Mouse (Mus musculus) G1E-ER4 (cell line): Measurements from ENCODE around the gene Rnase12. TPM values are rescaled to one million over a fixed set of nuclear protein-coding genes. Genes with fewer than 3 reads are reported as not detected.

ENCODE experiments used
- GATA1 ChIP-seq: IDR thresholded peaks from one replicate; pipeline ENCODE4 v1.8.0; 2012; ENCODE audit warnings: low read length, inconsistent platforms
- polyA plus RNA-seq: library from polyadenylated mRNA; stranded (reverse); fragments of >175 nt; gene quantifications from 2 replicates; pipeline ENCODE4 v1.2.3, GENCODE M21; 2012

Rnase12 gene
- not detected in 2 replicates for polyA plus RNA-seq

DNA sequence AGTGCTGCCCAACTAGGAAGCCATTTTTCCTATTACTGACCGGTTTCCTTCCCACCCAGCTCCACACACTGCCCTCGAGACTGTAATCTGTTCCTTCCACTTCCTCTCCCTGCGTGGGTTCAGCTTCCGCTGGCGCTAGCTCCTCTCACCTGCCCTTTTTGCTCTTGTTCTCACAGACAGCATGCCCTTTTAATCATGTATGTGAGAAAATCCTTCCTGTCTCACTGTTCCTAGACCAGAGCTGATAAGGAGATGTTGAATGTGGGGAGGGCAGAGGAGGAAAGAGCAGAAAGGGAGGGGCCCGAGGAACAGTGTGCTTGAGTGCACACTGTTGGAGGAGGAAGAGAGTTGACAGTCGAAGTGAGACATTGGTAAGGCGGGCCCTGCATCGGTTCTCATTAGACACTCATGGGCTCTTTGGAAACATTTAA lies at the start of gene Rnase12:
Gene Rnase12, minus strand, starts transcription at position 261 of the 431 bp plus-strand sequence.
- no peak for TF ChIP-seq GATA1

DNA sequence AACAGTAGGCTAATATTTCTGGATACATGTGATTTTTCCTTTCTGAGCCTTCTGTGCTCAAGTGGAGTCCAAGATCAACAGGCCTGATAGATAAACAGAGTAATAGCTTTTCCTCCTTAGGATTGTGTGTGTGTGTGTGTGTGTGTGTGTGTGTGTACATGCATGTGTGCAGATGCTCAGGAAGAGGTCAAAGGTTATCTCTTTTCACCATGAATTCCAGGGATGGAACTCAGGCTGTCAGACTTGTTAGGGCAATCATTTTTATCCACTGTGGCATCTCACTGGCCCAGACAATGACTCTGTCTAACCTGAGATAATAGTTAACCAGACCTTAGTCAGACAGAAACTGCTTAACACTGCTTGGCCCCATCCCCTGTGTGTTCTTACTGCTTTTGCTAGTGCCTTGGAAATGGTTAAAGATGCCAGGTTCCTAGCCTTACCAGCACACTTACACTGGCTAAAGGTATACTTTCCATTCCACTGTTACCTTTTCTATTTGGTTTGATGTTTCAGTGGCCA lies 49.0 kb upstream of the Rnase12 start:
- TF ChIP-seq GATA1, result no peak

DNA sequence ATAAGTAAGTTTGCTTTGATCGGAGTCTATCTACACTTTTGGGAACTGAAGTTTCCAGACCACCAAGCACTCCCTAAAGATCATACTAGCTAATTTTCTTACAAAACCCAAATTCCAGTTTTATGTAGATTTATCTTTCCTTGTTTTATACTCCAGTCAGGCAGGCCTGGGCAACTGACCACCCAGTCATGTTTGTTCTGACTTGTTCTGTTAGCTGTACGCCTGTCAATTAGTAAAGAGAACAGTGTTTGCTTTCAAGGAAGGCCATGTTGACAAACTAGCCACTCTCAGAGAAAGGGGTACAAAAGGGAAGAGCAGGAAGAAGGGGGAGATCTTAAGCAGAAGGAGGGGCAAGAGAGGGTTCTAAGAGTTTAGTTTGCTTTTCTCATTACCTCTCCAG lies 46.9 kb upstream of the Rnase12 start:
- TF ChIP-seq GATA1, result no peak

DNA sequence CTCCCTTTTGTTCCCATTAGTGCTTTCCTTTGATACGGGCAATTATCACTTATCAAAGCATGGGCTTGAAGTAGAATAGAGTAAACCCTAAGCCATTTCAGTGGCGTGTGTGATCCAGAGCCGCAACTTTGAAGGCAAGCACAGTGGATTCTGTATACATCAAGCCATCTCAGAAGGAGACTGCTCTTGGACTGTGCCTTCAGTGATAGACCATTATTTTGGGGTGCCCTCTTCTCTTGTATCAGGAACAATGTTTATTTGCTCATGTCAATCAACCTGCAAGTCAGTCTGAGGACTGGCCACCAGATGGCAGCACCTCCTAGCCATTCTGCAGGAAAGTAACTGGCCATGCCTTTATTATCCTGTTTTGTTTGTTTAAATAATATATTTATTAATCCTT lies 45.8 kb upstream of the Rnase12 start:
- TF ChIP-seq GATA1, result no peak

DNA sequence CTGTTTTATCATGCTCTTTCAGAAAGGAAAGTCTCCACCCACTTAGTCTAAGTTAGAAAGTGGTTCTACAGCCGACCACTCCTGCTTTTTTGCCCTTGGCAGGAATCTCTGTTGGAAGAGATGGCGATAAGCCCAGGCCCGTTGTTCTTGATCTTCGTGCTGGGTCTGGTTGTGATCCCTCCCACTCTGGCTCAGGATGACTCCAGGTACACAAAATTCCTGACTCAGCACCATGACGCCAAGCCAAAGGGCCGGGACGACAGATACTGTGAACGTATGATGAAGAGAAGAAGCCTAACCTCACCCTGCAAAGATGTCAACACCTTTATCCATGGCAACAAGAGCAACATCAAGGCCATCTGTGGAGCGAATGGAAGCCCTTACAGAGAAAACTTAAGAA lies 43.8 kb upstream of the Rnase12 start:
- TF ChIP-seq GATA1, result no peak

DNA sequence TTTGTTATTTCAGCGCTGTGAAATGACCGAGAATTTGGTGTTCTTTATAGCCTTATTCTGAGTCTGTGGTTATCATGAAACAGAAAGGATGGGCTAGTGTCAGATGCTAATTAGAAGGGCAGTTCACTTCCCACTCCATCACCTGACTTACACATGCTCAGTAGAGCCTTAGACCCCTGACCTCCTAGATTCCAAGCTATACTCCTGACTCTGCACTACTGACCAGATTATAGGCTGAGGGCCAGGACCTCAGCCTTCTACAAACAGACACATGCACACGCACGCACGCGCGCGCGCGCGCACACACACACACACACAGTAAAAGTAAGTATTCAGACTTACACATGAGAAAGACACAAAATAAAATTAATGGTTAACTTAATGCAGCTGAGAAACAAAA lies 41.5 kb upstream of the Rnase12 start:
- no peak for TF ChIP-seq GATA1

DNA sequence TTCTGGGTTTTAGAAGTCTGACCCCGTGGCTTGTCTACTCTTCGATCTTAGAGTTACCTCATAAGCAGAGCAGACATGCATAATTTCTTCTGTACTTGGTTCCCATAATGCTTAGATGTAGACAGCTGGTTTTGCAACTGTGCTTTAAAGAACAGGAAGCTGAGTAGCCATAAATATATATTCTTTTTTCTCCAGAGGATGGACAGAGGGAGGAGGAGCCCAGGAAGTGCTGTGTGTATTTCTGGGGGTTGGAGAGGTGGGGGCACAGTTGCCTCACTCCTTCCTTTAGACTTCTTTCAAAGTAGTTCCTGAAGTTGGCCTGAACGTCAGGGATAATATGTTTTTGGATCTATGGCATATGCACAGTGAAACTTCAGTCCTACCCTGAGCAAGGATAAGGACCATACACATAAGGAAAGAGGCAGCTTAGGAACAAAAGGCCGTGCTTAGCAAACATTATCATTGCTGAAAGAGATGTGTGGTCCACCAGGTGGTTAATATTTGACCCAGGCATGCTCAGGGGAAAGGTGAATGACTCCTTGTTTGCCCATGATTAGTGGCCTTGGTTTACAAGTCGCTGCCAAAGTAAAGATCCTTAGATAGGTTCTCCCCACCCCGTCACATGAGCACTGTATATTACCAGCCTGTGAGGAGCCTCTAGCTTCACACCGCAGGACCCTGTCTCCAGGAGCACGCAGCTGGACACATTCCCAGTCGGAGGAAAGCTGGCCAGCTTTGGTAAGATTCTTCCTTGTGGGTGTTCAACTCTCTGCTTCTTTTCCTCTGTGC lies 38.5 kb upstream of the Rnase12 start:
- no peak for TF ChIP-seq GATA1

DNA sequence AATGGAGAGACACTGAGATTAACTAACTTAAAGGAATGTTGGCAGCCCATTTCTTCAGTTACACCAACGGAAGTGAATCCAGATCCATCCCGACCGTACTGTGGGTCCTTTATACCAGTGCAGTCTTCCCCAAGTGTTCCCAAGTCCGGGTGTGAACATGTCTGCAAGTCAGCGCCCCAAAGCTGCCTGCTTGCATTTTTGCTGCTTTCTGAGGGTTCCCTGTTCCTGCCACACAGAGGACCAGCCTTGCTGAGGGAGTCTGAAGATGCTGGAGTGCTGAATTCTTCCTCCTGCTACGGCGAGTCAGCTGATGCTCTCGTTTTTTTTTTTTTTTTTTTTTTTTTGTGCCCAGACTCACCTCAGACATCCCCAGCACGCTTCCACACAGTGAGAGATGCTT lies 37.5 kb upstream of the Rnase12 start:
- no peak for TF ChIP-seq GATA1

DNA sequence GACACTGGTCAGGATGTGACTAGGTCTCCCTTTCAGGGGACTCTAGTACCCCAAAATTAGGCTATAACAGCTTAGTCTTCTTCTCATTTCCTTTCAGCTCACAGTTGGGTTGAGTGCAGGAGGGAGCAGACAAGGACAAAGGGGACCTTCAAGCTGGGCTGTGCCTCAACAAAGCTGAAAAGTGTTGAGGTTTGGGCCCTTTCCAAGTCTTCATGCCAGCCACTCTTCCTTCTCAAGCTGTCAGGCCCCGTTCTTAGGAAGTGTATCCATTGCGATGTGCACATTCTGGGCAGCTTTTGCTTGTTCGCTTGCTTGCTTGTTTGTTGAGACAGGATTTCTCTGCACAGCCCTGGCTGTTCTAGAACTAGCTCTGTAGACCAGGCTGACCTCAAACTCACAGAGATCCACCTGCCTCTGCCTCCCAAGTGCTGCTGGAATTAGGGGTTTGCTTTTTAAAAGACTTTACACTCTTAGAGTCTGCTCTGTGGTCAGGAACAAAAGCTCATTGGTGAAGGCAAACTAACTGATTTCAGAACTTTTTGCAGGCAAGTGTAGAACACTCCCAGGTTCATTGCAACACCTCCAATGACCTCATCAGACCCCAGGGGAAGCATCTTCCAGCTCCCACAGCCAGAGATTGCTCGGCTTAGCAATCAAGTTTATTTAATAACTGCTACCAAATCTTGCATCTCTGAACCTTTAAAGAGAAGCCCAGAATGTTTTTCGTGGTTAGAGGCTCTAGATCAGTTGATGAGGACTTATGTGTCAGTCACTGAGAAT lies 36.8 kb upstream of the Rnase12 start:
- no peak for TF ChIP-seq GATA1

DNA sequence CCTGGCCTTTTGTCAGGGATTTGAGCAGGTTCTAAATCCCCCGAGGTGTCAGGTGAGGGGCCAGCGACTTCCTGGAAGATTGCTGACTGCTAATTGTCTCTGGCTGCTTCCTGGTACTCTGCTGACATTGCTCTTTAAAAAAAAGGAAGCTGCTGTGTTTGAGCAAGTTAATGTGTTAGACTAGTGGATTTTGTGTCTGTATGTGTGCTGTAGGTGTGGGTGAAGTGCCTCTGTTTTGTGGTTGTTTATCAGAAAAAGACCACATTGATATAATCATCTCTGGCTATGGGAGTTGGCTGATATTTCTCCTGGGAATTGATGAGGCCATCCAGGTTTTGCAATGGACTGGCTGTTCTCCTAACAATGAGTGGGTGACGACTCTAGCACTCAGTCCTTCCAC lies 36.0 kb upstream of the Rnase12 start:
- TF ChIP-seq GATA1, result no peak

DNA sequence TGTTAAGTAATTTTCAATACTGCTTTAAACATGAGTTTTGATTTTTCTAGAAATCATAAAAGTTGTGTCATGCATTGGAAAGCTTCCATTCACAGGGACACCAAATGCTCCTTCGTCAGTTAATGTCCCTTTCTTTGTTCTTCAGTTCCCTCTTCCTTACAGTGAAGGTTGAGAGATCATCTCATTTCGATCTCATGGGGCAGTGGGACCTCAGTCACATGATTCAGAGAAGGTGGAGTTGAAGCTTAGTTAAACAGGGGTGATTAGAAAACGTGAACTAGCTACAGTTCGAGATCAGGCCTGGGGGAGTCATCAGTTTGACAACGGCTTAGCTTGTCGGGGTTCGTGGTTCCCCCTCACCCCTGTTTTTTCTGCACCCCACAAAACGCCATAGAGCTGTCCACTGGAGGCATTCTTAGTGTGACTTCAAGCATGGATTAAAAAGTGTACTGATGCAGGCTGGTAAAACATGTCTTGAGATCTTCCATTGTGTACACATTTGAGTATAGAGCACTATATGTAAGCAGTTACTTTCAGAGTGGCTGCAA lies 34.7 kb upstream of the Rnase12 start:
- no peak for TF ChIP-seq GATA1

DNA sequence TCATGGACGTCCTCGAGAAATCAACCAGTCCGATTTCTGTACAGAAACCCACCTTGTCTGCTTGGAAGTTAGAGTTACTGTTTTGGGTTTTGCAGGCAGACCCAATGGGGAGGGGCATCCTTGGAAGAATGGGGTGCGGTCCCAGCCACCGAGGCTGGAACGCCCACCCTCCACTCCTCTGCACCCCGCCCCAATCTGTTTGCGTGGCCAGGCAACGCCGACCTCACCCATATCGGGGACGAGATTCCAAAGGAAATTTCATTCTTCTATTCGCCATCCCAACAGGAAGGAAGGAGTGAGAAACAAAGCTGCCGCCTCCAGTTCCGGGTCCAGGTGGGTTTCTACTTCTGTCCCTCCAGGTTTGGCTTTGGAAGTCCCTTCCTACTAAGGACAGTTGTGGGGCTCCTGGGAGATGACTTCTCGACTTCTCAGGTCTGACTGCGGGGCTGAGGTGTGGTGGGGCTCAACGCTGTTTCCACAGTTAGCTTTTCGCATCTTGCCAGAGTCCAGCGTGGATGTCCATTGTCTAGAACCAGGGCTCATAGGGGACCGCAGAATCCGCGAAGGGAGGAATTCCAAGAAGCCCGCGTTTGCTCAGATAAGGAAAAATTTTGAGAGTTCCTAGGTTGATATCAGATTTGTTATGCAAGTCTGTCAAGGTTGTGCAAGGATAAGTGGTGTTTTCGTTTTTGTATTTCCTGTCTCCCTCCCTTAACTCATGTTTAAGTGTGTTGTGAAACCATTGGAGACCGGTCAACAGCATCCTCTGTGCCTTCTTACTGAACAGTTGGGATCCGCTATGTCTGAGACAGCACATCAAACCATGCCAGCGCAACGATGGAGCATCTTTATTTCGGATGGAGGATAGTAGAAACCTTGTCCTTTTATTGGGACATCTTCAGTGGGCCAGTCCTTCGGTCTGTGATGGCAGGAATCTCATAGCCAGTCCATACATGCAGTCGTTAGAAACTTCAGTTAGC lies 33.8 kb upstream of the Rnase12 start, which contains the start of the genes Rnase4 and Ang:
Gene Rnase4, plus strand, starts transcription at position 157 of the 980 bp plus-strand sequence.
Gene Ang, plus strand, starts transcription at position 230 of the 980 bp plus-strand sequence.
- TF ChIP-seq GATA1, result no peak

DNA sequence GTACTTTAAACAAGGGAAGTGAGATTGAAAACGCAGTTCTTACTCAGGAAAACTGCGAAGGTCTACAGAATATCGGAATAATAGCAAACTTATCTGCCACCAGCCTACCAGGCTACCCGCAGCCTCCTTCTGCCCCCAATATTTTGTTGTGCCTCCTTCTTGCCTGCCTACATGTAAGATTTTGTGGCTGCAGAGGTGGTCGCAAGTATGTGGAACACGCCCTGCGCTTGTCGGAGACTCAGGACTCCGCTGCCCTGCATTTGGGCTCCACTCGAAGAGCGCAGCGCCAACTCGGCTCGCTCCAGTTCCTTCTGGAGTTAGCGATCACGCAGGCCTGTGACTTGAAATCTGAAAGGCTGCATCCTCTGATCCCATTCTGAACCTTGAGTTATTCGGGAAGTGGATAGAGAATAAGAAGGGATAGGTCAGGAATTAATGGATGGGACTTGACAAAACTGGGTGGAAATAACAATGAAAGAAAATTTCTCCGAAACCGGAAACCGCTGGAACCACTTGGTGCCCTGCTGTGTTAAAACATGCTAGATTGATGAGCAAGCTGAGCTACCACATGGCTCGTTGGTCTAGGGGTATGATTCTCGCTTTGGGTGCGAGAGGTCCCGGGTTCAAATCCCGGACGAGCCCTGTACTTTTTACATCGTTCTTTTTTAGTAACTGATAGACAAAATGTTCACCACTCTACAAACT lies 32.8 kb upstream of the Rnase12 start:
- no peak for TF ChIP-seq GATA1

DNA sequence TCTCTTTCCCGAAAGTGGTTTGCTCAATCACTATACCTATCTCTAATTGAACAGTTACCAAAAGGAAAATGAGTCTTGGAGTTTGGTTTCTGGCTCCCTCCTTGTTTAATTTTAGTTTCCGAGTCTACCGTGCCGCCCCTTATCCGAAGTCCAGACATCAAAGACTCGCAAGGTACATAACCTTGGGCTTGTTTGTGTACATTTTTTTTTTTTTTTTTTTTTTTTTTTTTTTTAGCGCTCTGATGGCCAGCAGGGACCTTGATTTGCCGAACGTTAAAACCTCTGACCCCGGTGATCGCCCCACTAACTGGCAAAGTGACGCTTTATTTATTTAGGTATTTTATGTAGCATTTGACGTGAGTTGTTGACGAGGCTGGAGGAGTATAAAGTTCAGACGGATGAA lies 32.2 kb upstream of the Rnase12 start:
- TF ChIP-seq GATA1, result no peak
